Mouse (Mus musculus) liver, embryonic 16.5 days (tissue): ENCODE measurements around the gene Kif7. TPM values are rescaled to one million over a fixed set of nuclear protein-coding genes. Genes with fewer than 3 reads are reported as not detected.

ENCODE experiments used
- ATAC-seq: fragments of 200-750 bp; cut with Nextera tagmentation; 2 replicates; pipeline ENCODE4 v1.8.0; 2017; ENCODE audit warnings: low read depth, mild to moderate bottlenecking, moderate number of reproducible peaks, moderate library complexity
- H3K27ac ChIP-seq: fragments of 300-500 bp; sonication (generic); 2 replicates; pipeline ENCODE4 v1.5.1; 2014; ENCODE audit warnings: mild to moderate bottlenecking, low read length
- H3K27me3 ChIP-seq: fragments of 300-500 bp; sonication (generic); 2 replicates; pipeline ENCODE4 v1.6.1; 2014; ENCODE audit warnings: low read depth, low read length, mixed read lengths; ENCODE audit not compliant: control insufficient read depth, insufficient read depth
- H3K36me3 ChIP-seq: fragments of 300-500 bp; sonication (generic); 2 replicates; pipeline ENCODE4 v1.6.1; 2014; ENCODE audit warnings: mild to moderate bottlenecking; ENCODE audit not compliant: control insufficient read depth, insufficient read depth
- H3K4me1 ChIP-seq: fragments of 300-500 bp; sonication (generic); 2 replicates; pipeline ENCODE4 v1.6.1; 2014; ENCODE audit warnings: low read depth, low read length, mixed read lengths; ENCODE audit not compliant: control insufficient read depth
- H3K4me2 ChIP-seq: fragments of 300-500 bp; sonication (generic); 2 replicates; pipeline ENCODE4 v1.6.1; 2014; ENCODE audit warnings: low read depth, low read length, mixed read lengths
- H3K4me3 ChIP-seq: fragments of 300-500 bp; sonication (generic); 2 replicates; pipeline ENCODE4 v1.5.1; 2014; ENCODE audit warnings: low read depth, mild to moderate bottlenecking, low read length
- H3K9ac ChIP-seq: fragments of 300-500 bp; sonication (generic); 2 replicates; pipeline ENCODE4 v1.6.1; 2014; ENCODE audit warnings: low read depth, low read length
- H3K9me3 ChIP-seq: fragments of 300-500 bp; sonication (generic); replicated peaks from 2 replicates; pipeline ENCODE4 v1.6.1; 2016; ENCODE audit warnings: low read length; ENCODE audit not compliant: control insufficient read depth
- whole genome bisulfite sequencing: fragments of 180-500 bp; shearing (Covaris S2); extraction: QIAGEN DNeasy Blood & Tissue Kit; methylation state at CpG from one replicate; pipeline ENCODE4 v1.1.7; 2014; ENCODE audit not compliant: insufficient replicate concordance; 5-methylcytosine and 5-hydroxymethylcytosine counted together
- polyA plus RNA-seq: library from polyadenylated mRNA; unstranded; fragments of >200 nt; fragmentation: Nextera tagmentation; extraction: Ambion mirVana; gene quantifications from 2 replicates; pipeline ENCODE4 v1.2.1, GENCODE M21; 2015

Kif7 gene
- polyA plus RNA-seq, 1 experiment from 2014 or later: 0.22 TPM

GRCm38 (mm10) chr7:79729743-79730370, 14.3 kb upstream of the Kif7 start:
- 55% methylated on average over 11 of the region's 11 CpGs for WGBS
- H3K4me3 ChIP-seq: no peak overlapping the region
- no peaks in the 10 kb centered on the region for H3K4me1 ChIP-seq
- H3K9me3 ChIP-seq: no peaks in the 10 kb centered on the region
- ATAC-seq: no peak
- H3K4me2 ChIP-seq: no peak overlapping the region
- H3K9ac ChIP-seq: no peak overlapping the region
- H3K36me3 ChIP-seq: no peaks in the 10 kb centered on the region
- H3K27me3 ChIP-seq: no peaks in the 10 kb centered on the region
- no peak overlapping the region for H3K27ac ChIP-seq

GRCm38 (mm10) chr7:79729169-79729568, 13.6 kb upstream of the Kif7 start:
- H3K4me3 ChIP-seq: no peak overlapping the region
- H3K36me3 ChIP-seq: no peaks in the 10 kb centered on the region
- H3K9ac ChIP-seq: no peak overlapping the region
- WGBS: 4% methylated on average over 8 of the region's 8 CpGs
- no peak for ATAC-seq
- H3K4me1 ChIP-seq: no peaks in the 10 kb centered on the region
- H3K9me3 ChIP-seq: no peaks in the 10 kb centered on the region
- H3K27me3 ChIP-seq: no peaks in the 10 kb centered on the region
- H3K27ac ChIP-seq: no peak overlapping the region
- H3K4me2 ChIP-seq: no peak overlapping the region

GRCm38 (mm10) chr7:79728219-79728618, 12.7 kb upstream of the Kif7 start:
- Histone ChIP-seq H3K4me1 (no peaks in the 10 kb centered on the region), H3K4me3 (no peak overlapping the region), H3K27me3 (no peaks in the 10 kb centered on the region), H3K4me2 (no peak overlapping the region), H3K36me3 (no peaks in the 10 kb centered on the region), H3K9ac (no peak overlapping the region), H3K27ac (no peak overlapping the region), H3K9me3 (no peaks in the 10 kb centered on the region)
- WGBS: 21% methylated on average over 6 of the region's 6 CpGs
- no peak for ATAC-seq

- WGBS: 9% methylated on average over 2 of the region's 2 CpGs
- Histone ChIP-seq H3K27ac (no peak overlapping the region), H3K9ac (no peak overlapping the region), H3K4me1 (no peaks in the 10 kb centered on the region), H3K4me3 (no peak overlapping the region), H3K9me3 (no peaks in the 10 kb centered on the region), H3K4me2 (no peak overlapping the region), H3K27me3 (peaks cover 3% of the 10 kb centered on the region; the same call in 1 of the 2 replicates), H3K36me3 (no peaks in the 10 kb centered on the region)
- ATAC-seq: no peak
These were observed 11.6 kb upstream of the Kif7 start for GRCm38 (mm10) chr7:79727091-79727490.

- Histone ChIP-seq H3K36me3 (no peaks in the 10 kb centered on the region), H3K9ac (peak overlapping the region; percentile 28; the same call in 1 of the 2 replicates), H3K4me3 (peak overlapping the region; percentile 52), H3K4me2 (peak overlapping the region; percentile 58), H3K27me3 (peaks cover 18% of the 10 kb centered on the region), H3K9me3 (no peaks in the 10 kb centered on the region), H3K27ac (no peak overlapping the region), H3K4me1 (no peaks in the 10 kb centered on the region)
- peak; percentile 43; the same call in 1 of the 2 replicates for ATAC-seq
- WGBS: under 1% methylated on average over 47 of the region's 48 CpGs
These were observed 6.0 kb upstream of the Kif7 start for GRCm38 (mm10) chr7:79721386-79721977.

GRCm38 (mm10) chr7:79710831-79711230, 4.7 kb downstream of the Kif7 start:
- no peak overlapping the region for H3K4me2 ChIP-seq
- ATAC-seq: no peak
- H3K4me1 ChIP-seq: no peaks in the 10 kb centered on the region; the same call in 1 of the 2 replicates
- WGBS: 51% methylated on average over 17 of the region's 17 CpGs
- H3K36me3 ChIP-seq: no peaks in the 10 kb centered on the region
- no peaks in the 10 kb centered on the region for H3K9me3 ChIP-seq
- H3K27me3 ChIP-seq: peaks cover 24% of the 10 kb centered on the region
- no peak overlapping the region for H3K9ac ChIP-seq
- H3K27ac ChIP-seq: no peak overlapping the region
- H3K4me3 ChIP-seq: no peak overlapping the region

GRCm38 (mm10) chr7:79710130-79710607, 5.4 kb downstream of the Kif7 start:
- peaks cover 23% of the 10 kb centered on the region for H3K27me3 ChIP-seq
- no peak overlapping the region for H3K27ac ChIP-seq
- H3K4me1 ChIP-seq: no peaks in the 10 kb centered on the region
- no peak overlapping the region for H3K9ac ChIP-seq
- H3K9me3 ChIP-seq: no peaks in the 10 kb centered on the region
- 2% methylated on average over 55 of the region's 55 CpGs for WGBS
- H3K36me3 ChIP-seq: no peaks in the 10 kb centered on the region
- H3K4me3 ChIP-seq: peak overlapping the region; percentile 45
- peak overlapping the region; percentile 60 for H3K4me2 ChIP-seq
- no peak for ATAC-seq

- no peaks in the 10 kb centered on the region for H3K4me1 ChIP-seq
- no peak; the same call in 1 of the 2 replicates for ATAC-seq
- 57% methylated on average over 5 of the region's 5 CpGs for whole genome bisulfite sequencing
- H3K36me3 ChIP-seq: no peaks in the 10 kb centered on the region
- H3K4me2 ChIP-seq: no peak overlapping the region
- no peaks in the 10 kb centered on the region for H3K9me3 ChIP-seq
- H3K9ac ChIP-seq: no peak overlapping the region
- H3K27me3 ChIP-seq: peaks cover 8% of the 10 kb centered on the region
- no peak overlapping the region for H3K4me3 ChIP-seq
- no peak overlapping the region for H3K27ac ChIP-seq
These were observed 10.3 kb downstream of the Kif7 start for GRCm38 (mm10) chr7:79705210-79705609.

GRCm38 (mm10) chr7:79702755-79703154, 12.8 kb downstream of the Kif7 start:
- Histone ChIP-seq H3K4me1 (no peaks in the 10 kb centered on the region), H3K9me3 (no peaks in the 10 kb centered on the region), H3K9ac (no peak overlapping the region), H3K36me3 (peaks cover 17% of the 10 kb centered on the region), H3K27me3 (no peaks in the 10 kb centered on the region), H3K4me3 (no peak overlapping the region), H3K4me2 (no peak overlapping the region), H3K27ac (no peak overlapping the region)
- ATAC-seq: no peak
- WGBS: 75% methylated on average over 16 of the region's 16 CpGs
